Mouse (Mus musculus) megakaryocyte-erythroid progenitor cell, adult 5-6 weeks (primary cell): ENCODE measurements around the gene Ccl28. TPM values are rescaled to one million over a fixed set of nuclear protein-coding genes. Genes with fewer than 3 reads are reported as not detected.
"Not testable (repeated sequence)": the region's sequence is repeated elsewhere in the genome, so short reads cannot be mapped to it uniquely, and the experiment has no call there.

ENCODE experiments used
- ATAC-seq: replicated peaks from 2 replicates; pipeline ENCODE4 v1.8.0; 2016; ENCODE audit warnings: mild to moderate bottlenecking, inconsistent platforms; ENCODE audit not compliant: severe bottlenecking, poor library complexity, low FRiP score, low TSS enrichment
- total RNA-seq, 2 experiments: library from RNA; stranded (forward) in 1 of 2; stranded (reverse) in 1 of 2; fragments of 200-1000, 215-1000 nt in 1 of 2; fragments of >200 nt in 1 of 2; fragmentation: Nextera tagmentation in 1 of 2; gene quantifications; 2 replicates each; pipeline ENCODE4 v1.2.3; 2014 to 2017

Ccl28 gene
- total RNA-seq (2014; fragmentation: Nextera tagmentation) = 0.69 TPM in 1 of 2 replicates, not detected in the other
- 0.14 and 0.72 TPM in 2 replicates for total RNA-seq (2017)

DNA sequence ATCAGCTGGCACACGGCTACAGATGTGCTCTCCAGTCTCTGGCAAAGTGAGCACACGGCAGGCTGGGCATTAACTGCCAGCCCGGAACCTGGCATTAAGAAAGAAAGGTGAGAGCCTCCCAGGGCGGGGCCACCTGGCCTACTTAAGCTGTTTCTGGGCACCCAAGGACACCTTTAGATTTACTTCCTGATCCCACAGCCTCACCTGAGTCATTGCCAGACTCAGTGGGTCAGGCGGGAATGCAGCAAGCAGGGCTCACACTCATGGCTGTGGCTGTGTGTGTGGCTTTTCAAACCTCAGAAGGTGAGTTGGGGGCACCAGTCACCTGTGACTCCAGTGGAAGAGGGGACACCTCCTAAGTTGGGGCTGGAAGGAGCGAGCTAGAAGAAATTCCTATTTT is at the start of gene Ccl28:
TSS of gene Ccl28 (plus strand) at position 186 of the 400 bp plus-strand sequence.
- no peak for ATAC-seq

DNA sequence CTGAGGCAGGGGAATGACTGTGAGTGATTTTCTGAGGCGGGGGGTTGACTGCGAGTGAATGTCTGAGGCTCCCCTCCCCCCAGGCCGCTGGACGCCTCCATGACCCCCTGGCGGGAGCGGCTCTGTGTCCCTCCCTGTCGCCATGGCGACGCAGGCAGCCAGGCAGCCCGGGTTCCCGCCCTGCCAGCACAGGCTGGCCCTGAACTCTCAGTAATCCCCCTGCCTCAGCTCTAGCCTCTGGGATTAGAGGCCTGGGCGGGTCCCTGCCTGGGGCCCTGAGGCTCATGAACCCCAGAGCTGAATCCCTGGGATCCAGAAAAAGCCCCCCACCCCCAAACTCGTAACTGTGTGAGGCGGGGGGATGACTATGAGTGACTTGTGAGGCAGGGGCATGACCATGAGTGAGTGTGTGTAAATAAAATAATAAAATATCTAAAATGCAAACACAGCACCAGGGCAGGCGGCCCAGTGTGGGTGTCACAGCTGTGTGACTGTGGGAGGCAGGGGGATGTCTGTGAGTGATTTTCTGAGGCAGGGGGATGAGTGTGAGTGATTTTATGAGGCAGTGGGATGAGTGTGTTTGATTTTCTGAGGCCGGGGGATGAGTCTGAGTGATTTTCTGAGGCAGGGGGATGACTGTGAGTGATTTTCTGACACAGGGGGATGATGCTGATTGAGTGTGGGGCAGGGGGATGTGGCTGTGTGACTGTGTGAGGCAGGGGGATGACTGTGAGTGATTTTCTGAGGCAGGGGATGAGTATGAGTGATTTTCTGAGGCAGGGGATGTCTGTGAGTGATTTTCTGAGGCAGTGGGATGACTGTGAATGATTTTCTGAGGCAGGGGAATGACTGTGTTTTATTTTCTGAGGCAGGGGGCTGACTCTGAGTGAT is 27.1 kb upstream of the Ccl28 start:
- ATAC-seq = peak; percentile 59

DNA sequence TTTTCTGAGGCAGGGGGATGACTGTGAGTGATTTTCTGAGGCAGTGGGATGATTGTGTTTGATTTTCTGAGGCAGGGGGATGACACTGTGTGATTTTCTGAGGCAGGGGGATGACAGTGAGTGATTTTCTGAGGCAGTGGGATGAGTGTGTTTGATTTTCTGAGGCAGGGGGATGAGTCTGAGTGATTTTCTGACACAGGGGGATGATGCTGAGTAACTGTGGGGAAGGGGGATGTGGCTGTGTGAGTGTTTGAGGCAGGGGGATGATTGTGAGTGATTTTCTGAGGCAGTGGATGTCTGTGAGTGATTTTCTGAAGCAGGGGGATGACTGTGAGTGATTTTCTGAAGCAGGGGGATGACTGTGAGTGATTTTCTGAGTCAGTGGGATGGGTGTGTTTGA is 25.2 kb upstream of the Ccl28 start:
- not testable (repeated sequence) for ATAC-seq

DNA sequence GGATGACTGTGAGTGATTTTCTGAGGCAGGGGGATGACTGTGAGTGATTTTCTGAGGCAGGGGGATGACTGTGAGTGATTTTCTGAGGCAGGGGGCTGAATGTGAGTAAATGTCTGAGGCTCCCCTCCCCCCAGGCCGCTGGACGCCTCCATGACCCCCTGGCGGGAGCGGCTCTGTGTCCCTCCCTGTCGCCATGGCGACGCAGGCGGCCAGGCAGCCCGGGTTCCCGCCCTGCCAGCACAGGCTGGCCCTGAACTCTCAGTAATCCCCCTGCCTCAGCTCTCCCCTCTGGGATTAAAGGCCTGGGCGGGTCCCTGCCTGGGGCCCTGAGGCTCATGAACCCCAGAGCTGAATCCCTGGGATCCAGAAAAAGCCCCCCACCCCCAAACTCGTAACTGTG is 24.6 kb upstream of the Ccl28 start:
- ATAC-seq = not testable (repeated sequence)

DNA sequence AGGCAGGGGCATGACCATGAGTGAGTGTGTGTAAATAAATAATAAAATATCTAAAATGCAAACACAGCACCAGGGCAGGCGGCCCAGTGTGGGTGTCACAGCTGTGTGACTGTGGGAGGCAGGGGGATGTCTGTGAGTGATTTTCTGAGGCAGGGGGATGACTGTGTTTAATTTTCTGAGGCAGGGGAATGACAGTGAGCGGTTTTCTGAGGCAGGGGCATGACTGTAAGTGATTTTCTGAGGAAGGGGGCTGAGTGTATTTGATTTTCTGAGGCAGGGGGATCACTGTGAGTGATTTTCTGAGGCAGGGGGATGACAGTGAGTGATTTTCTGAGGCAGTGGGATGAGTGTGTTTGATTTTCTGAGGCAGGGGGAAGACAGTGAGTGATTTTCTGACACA is 24.1 kb upstream of the Ccl28 start:
- ATAC-seq = not testable (repeated sequence)

DNA sequence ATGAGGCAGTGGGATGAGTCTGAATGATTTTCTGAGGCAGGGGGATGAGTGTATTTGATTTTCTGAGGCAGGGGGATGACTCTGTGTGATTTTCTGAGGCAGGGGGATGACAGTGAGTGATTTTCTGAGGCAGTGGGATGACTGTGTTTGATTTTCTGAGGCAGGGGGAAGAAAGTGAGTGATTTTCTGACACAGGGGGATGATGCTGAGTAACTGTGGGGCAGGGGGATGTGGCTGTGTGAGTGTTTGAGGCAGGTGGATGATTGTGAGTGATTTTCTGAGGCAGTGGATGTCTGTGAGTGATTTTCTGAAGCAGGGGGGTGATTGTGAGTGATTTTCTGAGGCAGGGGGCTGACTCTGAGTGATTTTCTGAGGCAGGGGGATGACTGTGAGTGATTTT is 23.5 kb upstream of the Ccl28 start:
- ATAC-seq = peak; percentile 23; the same call in 1 of the 2 replicates

DNA sequence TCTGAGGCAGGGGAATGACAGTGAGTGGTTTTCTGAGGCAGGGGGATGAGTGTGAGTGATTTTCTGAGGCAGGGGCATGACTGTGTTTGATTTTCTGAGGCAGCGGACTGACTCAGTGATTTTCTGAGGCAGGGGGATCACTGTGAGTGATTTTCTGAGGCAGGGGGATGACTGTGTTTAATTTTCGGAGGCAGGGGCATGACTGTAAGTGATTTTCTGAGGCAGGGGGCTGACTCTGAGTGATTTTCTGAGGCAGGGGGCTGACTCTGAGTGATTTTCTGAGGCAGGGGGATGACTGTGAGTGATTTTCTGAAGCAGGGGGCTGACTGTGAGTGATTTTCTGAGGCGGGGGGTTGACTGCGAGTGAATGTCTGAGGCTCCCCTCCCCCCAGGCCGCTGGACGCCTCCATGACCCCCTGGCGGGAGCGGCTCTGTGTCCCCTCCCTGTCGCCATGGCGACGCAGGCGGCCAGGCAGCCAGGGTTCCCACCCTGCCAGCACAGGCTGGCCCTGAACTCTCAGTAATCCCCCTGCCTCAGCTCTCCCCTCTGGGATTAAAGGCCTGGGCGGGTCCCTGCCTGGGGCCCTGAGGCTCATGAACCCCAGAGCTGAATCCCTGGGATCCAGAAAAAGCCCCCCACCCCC is 20.8 kb upstream of the Ccl28 start:
- ATAC-seq = not testable (repeated sequence)

DNA sequence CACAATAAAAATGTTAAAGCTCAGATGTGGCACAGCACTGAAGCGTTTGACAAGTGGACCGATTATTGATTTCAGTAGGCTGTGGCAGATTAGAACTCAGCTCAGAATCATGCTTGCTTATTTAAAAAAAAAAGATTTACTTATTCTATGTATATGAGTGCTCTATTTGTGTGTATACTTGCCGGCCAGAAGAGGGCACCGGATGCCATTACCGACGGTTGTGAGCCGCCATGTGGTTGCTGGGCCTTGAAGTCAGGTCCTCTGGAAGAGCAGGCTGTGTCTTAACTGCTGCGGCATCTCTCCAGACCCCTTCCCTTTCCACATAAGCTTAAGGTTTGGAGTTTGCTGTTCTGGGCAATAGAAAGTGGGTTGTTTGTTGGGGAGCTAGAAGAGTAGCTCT is 19.7 kb upstream of the Ccl28 start:
- peak; percentile 1; the same call in 1 of the 2 replicates for ATAC-seq

DNA sequence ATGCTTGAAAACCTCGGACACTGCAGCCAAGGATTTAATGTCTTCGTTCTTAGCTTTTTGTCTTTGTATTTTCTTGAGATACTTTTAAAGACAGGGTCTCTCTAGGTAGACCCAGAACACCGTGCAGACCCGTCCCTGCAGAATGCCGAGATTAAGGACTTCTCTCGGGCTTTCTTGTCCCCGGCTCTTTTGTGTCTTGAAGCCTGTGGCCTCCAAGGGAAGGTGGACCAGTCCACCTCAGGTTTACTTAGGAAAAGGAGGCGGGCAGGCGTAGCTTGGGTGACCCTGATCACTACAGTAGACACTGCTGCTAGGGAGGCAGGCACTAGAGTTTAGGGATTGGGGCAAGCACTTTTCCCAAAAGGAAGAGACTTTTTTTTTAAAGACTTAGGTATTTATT is 19.3 kb upstream of the Ccl28 start:
- ATAC-seq = not testable (repeated sequence)

DNA sequence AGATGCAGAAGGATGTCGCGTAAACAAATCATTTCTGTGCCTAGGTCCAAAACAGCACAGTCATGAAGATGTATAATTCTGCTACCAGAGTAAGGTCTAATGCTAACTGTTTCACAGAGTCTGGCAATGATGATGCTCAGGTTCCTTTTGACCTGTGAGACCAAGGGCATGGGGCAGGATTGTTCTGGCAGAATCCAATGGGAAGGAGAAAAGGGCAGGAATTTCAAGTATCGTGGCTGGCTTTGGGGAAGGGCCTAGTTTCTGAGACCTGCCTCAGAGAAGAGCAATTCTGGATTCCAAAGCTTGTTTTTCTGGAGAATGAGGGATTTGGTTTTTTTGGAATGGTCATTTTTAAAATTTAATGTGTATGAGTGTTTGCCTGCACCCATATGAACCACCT is 4.8 kb upstream of the Ccl28 start:
- ATAC-seq = no peak

DNA sequence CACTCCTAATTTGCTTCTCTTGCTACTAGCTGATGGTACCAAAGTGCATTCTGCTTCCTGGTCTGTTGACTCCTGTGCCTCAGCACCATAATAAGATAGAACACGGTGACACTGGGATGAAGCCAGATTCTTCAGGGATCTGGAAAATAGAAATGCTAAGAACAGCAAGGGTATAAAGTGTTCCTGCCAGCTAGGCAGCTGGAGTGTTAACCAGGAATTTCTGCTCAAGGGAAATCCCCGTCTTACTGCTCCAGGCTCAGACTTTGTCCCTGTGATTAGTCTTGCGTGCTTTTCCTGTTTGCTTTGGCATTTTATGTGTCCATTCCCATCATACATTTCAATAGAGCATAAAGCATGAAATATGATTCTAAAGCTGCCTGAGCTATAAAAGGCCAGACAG is 3.9 kb upstream of the Ccl28 start:
- ATAC-seq = no peak

DNA sequence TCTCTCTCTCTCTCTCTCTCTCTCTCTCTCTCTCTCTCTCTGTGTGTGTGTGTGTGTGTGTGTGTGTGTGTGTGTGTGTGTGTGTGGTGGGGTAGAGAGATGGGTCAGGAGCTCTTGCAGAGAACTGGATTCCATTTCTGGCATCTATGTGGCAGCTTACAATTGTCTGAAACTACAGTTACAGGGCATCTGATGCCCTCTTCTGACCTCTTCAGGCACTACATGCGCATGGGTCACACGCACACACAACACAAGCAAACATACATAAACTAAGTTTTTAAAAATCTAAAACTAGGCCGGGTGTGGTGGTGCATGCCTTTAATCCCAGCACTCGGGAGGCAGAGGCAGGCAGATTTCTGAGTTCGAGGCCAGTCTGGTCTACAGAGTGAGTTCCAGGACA is 2.3 kb downstream of the Ccl28 start:
- peak; percentile 78 for ATAC-seq

DNA sequence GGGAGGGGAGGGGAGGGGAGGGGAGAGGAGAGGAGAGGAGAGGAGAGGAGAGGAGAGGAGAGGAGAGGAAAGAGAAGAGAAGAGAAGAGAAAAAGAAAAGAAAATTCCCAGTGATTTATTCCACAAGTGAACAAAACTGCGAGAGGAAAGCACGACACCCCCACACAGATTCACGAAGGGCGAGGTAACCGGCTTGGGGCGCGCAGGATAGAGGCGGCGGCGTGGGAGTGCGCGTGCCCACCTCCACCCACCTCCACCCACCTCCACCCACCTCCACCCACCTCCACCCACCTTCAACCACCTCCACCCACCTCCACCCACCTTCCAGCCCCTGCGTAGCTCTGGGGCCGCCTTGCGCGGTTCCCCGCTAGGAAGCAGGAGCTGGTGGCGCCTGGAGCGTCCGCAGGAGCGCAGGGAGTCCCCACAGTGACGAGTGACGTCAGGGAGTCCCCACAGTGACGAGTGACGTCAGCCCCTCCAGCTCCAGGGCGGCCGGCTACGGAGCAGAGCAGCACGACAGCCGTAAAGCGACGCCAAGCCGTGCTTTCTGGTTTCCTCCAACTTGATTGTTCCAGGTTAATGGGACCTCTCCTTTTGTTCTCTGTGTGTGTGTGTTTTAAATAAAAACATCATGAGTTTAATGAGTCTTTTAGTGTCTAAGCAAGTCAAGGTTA is 8.0 kb downstream of the Ccl28 start:
- ATAC-seq = peak; percentile 100

DNA sequence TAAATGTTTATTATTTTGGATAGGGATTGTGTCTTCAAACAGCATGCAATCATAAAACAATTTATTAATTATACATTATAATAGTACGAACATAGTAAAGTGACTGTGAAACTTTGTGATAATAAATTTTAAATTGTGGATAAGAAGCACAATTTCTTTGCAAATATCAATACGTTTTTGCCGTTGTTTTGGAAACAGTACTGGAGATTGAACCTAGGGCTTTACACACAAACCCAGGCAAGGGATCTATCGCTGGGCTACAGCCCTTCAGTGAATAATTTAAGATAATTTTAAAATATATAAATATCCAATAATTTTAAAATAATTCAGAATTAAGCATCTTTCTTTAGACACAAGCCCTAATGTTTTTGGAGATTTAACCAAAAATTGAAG is 8.5 kb downstream of the Ccl28 start:
- no peak for ATAC-seq

DNA sequence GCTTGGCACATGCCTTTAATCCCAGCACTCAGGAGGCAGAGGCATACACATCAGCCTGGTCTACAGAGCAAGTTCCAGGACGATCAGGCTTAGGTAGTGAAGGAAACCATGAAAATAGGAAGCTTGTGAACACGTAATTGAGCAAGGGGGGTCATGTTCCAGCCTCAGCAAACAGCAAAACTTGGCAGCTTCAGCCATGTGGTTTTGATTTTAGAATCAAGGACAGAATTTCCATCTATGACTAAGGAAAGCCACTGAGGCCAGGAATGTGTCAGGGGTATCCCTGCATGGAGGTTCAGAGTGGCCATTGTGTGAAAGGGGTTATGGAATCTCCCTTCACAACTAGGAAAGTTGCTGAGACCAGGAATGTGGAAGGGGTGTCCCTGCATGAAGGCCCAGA is 11.9 kb downstream of the Ccl28 start:
- ATAC-seq = no peak

DNA sequence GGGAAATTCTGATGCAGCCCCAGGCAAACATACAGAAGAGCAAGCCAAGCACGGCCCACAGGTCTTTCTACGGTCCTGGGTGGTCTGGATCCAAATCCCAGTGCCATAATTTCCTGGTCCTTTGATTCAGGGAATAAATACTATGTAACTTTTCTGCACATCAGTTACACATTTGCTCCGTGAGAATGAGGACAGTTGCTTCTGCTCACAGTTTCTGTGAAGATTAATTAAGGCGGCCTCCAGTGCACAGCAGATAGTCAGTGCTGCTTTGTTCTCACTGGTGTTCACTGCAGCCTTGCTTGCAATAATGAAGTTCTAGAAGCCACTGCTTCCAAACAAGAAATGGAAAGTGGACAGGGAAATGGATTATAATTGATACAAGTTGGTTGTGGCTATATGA is 14.2 kb downstream of the Ccl28 start:
- no peak for ATAC-seq

DNA sequence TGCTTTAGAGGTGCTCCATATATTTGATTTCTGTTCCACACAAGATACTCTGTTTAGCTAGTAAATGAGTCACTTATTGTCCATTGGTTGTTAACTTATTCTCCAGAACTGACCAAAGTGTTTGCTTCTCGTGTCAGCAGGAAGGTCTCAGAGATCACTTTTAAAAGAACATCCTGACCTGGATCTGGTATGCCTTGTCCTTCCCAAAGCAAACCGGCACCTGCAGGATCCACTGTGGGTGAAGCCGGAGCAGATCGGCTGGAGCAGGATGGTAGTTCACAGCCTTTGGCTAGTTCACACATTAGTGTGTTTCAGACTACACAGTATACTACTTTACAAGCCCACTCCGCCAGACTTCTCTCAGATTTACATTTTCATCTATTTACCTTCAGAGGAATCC is 14.8 kb downstream of the Ccl28 start:
- ATAC-seq = no peak

DNA sequence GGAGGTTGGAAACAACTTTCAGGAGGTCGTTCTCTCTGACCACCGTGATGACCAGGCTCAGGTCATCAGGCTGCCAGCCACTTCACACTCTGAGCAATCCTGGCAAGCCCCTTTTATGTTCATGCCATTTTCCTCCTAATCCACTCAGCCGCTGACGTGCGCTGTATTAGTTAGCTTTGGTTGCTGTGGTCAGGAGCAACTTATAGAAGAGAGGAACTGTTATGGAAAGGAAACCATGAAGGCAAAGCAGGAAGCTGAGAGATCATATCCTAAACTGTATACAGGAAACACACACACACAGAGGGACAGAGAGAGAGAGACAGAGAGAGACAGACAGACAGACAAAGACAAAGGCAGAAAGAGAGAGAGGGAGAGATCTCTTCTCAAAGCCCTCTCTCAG is 15.7 kb downstream of the Ccl28 start:
- ATAC-seq = no peak

DNA sequence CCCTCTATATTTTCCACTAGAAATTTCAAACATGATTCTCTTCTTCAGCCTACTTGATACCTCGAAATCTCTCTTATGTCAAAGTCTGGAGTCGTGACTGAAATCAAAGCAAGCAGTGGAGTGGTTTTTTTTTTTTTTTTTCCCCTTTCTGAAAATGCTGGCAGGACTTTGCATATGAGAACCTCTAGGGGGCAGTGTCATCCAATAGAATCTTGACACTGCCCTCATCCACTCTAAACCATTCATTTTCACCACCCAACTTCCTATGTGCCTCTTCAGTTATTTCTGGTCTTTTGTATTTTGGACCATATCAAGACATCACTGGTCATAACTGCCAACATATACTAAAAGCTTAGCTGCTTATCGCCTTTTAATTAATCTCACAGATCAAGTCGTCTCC is 16.9 kb downstream of the Ccl28 start:
- ATAC-seq = peak; percentile 91

DNA sequence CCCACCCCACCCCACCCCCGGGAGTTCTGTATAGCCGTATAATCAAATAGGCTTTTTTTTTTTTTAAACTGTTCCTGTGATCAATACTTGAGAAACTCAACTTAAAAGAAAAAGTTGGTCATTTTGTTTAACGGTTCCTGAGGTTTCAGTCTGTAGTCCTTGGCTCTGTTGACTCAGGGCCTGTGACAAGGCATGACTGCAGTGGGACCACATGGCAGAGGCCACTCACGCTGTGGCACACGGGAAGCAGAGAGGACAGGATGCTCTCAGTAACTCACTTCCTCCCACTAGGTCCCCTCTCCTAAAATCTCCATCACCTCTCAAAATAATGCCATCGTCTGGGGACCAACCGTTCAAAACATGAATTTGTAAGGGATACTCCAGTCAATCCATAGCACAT is 17.5 kb downstream of the Ccl28 start:
- ATAC-seq = no peak
